ENCODE assay signal across 9 mouse cellular contexts in genomic region chr5:136907587-136907986, GRCm38 (mm10). TPM values are rescaled to one million over a fixed set of nuclear protein-coding genes. Genes with fewer than 3 reads are reported as not detected.
DNase-seq lines count a peak whose midpoint lies in the region; ATAC-seq and TF ChIP-seq lines count a peak whose summit lies in the region.
"Had no signal": no experiment of that assay in that cellular context is flagged by ENCODE, and none has a peak within 500 bp of the region (broad histone marks: within the 10 kb centered on the region; RNA-seq: fewer than 3 reads in every experiment).

No protein-coding gene starts in this region.

- no peak for TF ChIP-seq EP300 in liver, postnatal 0 days (IDR thresholded peaks at IDR 0.05; ENCODE audit: low read depth)

- no peak for ATAC-seq in heart, embryonic 14.5 days (ENCODE audit: insufficient number of reproducible peaks, insufficient read depth, low FRiP score, low read depth)
- no peak; the same call in 1 of the 2 replicates for ATAC-seq in forebrain, embryonic 16.5 days
- 0 out of 2 replicates have a peak, but pooled peaks have one; percentile 4 for ATAC-seq in liver, postnatal 0 days

- H3K9ac ChIP-seq in heart, embryonic 14.5 days (ENCODE audit: low read length): peak overlapping the region; percentile 77; the same call in 1 of the 2 replicates
- no peak overlapping the region for H3K9ac ChIP-seq in ES-E14 (ENCODE audit: insufficient read depth, low read depth, low read length, poor library complexity, severe bottlenecking)
- H3K9ac ChIP-seq in forebrain, embryonic 16.5 days (replicated peaks; ENCODE audit: low read depth, low read length): peak overlapping the region; percentile 19; the same call in 1 of the 2 replicates
- H3K9ac ChIP-seq in liver, postnatal 0 days (replicated peaks): no peak overlapping the region

- 39% methylated on average over 9 of the region's 9 CpGs for WGBS in heart, embryonic 14.5 days
- WGBS in forebrain, embryonic 16.5 days: 46% methylated on average over 9 of the region's 9 CpGs
- 38% methylated on average over 9 of the region's 9 CpGs for WGBS in liver, postnatal 0 days (ENCODE audit: insufficient replicate concordance)

- peak overlapping the region; percentile 54 to 90 for H3K4me3 ChIP-seq in heart, embryonic 14.5 days (ENCODE audit: control insufficient read depth in 1 of 2, insufficient read depth in 1 of 2, low read depth in 1 of 2, low read length in 2 of 2)
- peak overlapping the region; percentile 39 to 54; a peak in 2 of 4 replicates for H3K4me3 ChIP-seq in ES-E14 (ENCODE audit: insufficient read depth in 1 of 2, low read depth in 1 of 2, low read length in 2 of 2, poor library complexity in 1 of 2, severe bottlenecking in 1 of 2)
- H3K4me3 ChIP-seq in forebrain, embryonic 16.5 days (replicated peaks; ENCODE audit: low read length): peak overlapping the region; percentile 76
- H3K4me3 ChIP-seq in liver, postnatal 0 days (ENCODE audit: low read depth, low read length): peak overlapping the region; percentile 58

- peaks cover 17% of the 10 kb centered on the region for H3K36me3 ChIP-seq in heart, embryonic 14.5 days (ENCODE audit: control insufficient read depth, insufficient read depth, low read length)
- H3K36me3 ChIP-seq in ES-E14 (ENCODE audit: control insufficient read depth, insufficient read depth, low read length, poor library complexity, severe bottlenecking): 0 out of 2 replicates have a peak, but pooled peaks cover 1% of the 10 kb centered on the region
- peaks cover 9% of the 10 kb centered on the region; the same call in 1 of the 2 replicates for H3K36me3 ChIP-seq in forebrain, embryonic 16.5 days (ENCODE audit: control insufficient read depth, insufficient read depth)
- no peaks in the 10 kb centered on the region for H3K36me3 ChIP-seq in liver, postnatal 0 days (replicated peaks; ENCODE audit: insufficient read depth, low read length)

- no peaks in the 10 kb centered on the region for H3K27me3 ChIP-seq in heart, embryonic 14.5 days (ENCODE audit: control insufficient read depth, insufficient read depth, low read length)
- no peaks in the 10 kb centered on the region for H3K27me3 ChIP-seq in forebrain, embryonic 16.5 days (replicated peaks; ENCODE audit: control insufficient read depth, insufficient read depth, low read length)
- H3K27me3 ChIP-seq in liver, postnatal 0 days (ENCODE audit: insufficient read depth, low read length): no peaks in the 10 kb centered on the region

- H3K4me1 ChIP-seq in heart, embryonic 14.5 days (ENCODE audit: control insufficient read depth in 2 of 2, insufficient read depth in 2 of 2, low read length in 2 of 2): no peaks in the 10 kb centered on the region
- H3K4me1 ChIP-seq in ES-E14 (ENCODE audit: control insufficient read depth in 2 of 2, insufficient read depth in 2 of 2, low read length in 2 of 2, poor library complexity in 1 of 2): 0 out of 4 replicates have a peak, but pooled peaks cover 0 to 2% of the 10 kb centered on the region in 2 experiments
- H3K4me1 ChIP-seq in forebrain, embryonic 16.5 days (replicated peaks; ENCODE audit: control insufficient read depth, insufficient read depth, low read length): peaks cover 12% of the 10 kb centered on the region
- H3K4me1 ChIP-seq in liver, postnatal 0 days (ENCODE audit: insufficient read depth): no peaks in the 10 kb centered on the region

- TF ChIP-seq CTCF in liver, postnatal 0 days (IDR thresholded peaks at IDR 0.05; ENCODE audit: low read depth): no peak

- no peak overlapping the region for H3K27ac ChIP-seq in heart, embryonic 14.5 days (replicated peaks in 1 of 2; ENCODE audit: control insufficient read depth in 1 of 2, insufficient read depth in 1 of 2, low read depth in 2 of 2, low read length in 2 of 2)
- H3K27ac ChIP-seq in ES-E14 (ENCODE audit: insufficient read depth, low read depth, low read length, poor library complexity, severe bottlenecking): no peak overlapping the region
- H3K27ac ChIP-seq in forebrain, embryonic 16.5 days (ENCODE audit: low read length): no peak overlapping the region
- no peak overlapping the region for H3K27ac ChIP-seq in liver, postnatal 0 days (ENCODE audit: low read depth)

- DNase-seq in heart, postnatal 4 days: no peak
- no peak for DNase-seq in ES-E14 (ENCODE audit: low read depth, low spot score)
- no peak for DNase-seq in liver, postnatal 0 days
- no peak for DNase-seq in right cerebral cortex, postnatal 4 days
- DNase-seq in urinary bladder, adult 18-20 months (ENCODE audit: low spot score in 2 of 2): no peak
- DNase-seq in left cerebral cortex, adult 9 months (ENCODE audit: low spot score in 2 of 2): no peak

- in situ Hi-C loops in ES-E14 (cut with MboI; ENCODE audit: low sequenced_read_pairs in 2 of 2, unreplicated experiment in 2 of 2): no loop called here

- 0 out of 2 replicates have a peak, but pooled peaks cover 3% of the 10 kb centered on the region for H3K9me3 ChIP-seq in heart, embryonic 14.5 days (ENCODE audit: control insufficient read depth, low read length)
- H3K9me3 ChIP-seq in ES-E14 (ENCODE audit: control insufficient read depth, insufficient read depth, low read depth, low read length): no peaks in the 10 kb centered on the region
- no peaks in the 10 kb centered on the region for H3K9me3 ChIP-seq in forebrain, embryonic 16.5 days (ENCODE audit: control insufficient read depth, low read length)
- no peaks in the 10 kb centered on the region for H3K9me3 ChIP-seq in liver, postnatal 0 days (ENCODE audit: low read length)

- H3K4me2 ChIP-seq in heart, embryonic 14.5 days (ENCODE audit: low read length): peak overlapping the region; percentile 84
- H3K4me2 ChIP-seq in forebrain, embryonic 16.5 days (ENCODE audit: low read length): peak overlapping the region; percentile 72
- H3K4me2 ChIP-seq in liver, postnatal 0 days (ENCODE audit: low read depth, low read length): peak overlapping the region; percentile 74

TF ChIP-seq in ES-E14, 5 proteins besides CTCF, POLR2A, EP300 and RAD21:
- TF ChIP-seq MAFK (IDR thresholded peaks at IDR 0.05; ENCODE audit: insufficient read depth, low read depth, low read length) (no peak), HCFC1 (IDR thresholded peaks at IDR 0.05; ENCODE audit: borderline replicate concordance, insufficient read depth, low read length) (no peak), ZNF384 (IDR thresholded peaks at IDR 0.05; ENCODE audit: low read depth, low read length) (no peak), ZC3H11A (IDR thresholded peaks at IDR 0.05; ENCODE audit: borderline replicate concordance, low read depth, low read length) (no peak), CHD2 (IDR thresholded peaks at IDR 0.05; ENCODE audit: low read depth, low read length) (no peak)

RNA-seq across cellular contexts. Expression of gene Ift22, which starts 0.4 kb away (rescaled TPM):
- 37.5 and 45.9 TPM in 2 replicates for polyA plus RNA-seq in heart, embryonic 14.5 days (2014; fragmentation: Nextera tagmentation; extraction: Ambion mirVana)
- total RNA-seq in heart, postnatal 4 days (2021): 10 to 100 TPM; 14.2 to 14.3 TPM
- total RNA-seq in ES-E14 (2012; rRNA removed): 15.9 and 18.3 TPM in 2 replicates
- polyA plus RNA-seq in forebrain, embryonic 16.5 days (2015; fragmentation: Nextera tagmentation; extraction: Ambion mirVana): 112 and 114 TPM in 2 replicates
- 9.8 and 11.5 TPM in 2 replicates for polyA plus RNA-seq in liver, postnatal 0 days (2015; fragmentation: Nextera tagmentation; extraction: Ambion mirVana)

RNA-seq across cellular contexts. Expression of gene Col26a1, which starts 24.6 kb away (rescaled TPM):
- polyA plus RNA-seq in heart, embryonic 14.5 days (2014; fragmentation: Nextera tagmentation; extraction: Ambion mirVana): 7.8 and 14.2 TPM in 2 replicates
- total RNA-seq in heart, postnatal 4 days (2021): 10 to 100 TPM; 10.7 to 11.4 TPM
- total RNA-seq in ES-E14 (2012; rRNA removed): 2.9 and 5.8 TPM in 2 replicates
- polyA plus RNA-seq in forebrain, embryonic 16.5 days (2015; fragmentation: Nextera tagmentation; extraction: Ambion mirVana): 13.9 and 16.7 TPM in 2 replicates
- polyA plus RNA-seq in liver, postnatal 0 days (2015; fragmentation: Nextera tagmentation; extraction: Ambion mirVana): 0.12 TPM in 1 of 2 replicates, not detected in the other

RNA-seq across cellular contexts. Expression of gene Fis1, which starts 45.5 kb away (rescaled TPM):
- 284 and 314 TPM in 2 replicates for polyA plus RNA-seq in heart, embryonic 14.5 days (2014; fragmentation: Nextera tagmentation; extraction: Ambion mirVana)
- 100 to 1,000 TPM; 177 to 180 TPM for total RNA-seq in heart, postnatal 4 days (2021)
- total RNA-seq in ES-E14 (2012; rRNA removed): 106 and 114 TPM in 2 replicates
- polyA plus RNA-seq in forebrain, embryonic 16.5 days (2015; fragmentation: Nextera tagmentation; extraction: Ambion mirVana): 292 and 326 TPM in 2 replicates
- polyA plus RNA-seq in liver, postnatal 0 days (2015; fragmentation: Nextera tagmentation; extraction: Ambion mirVana): 173 and 176 TPM in 2 replicates

RNA-seq across cellular contexts. Expression of gene Cldn15, which starts 58.8 kb away (rescaled TPM):
- 5.3 TPM in 2 replicates for polyA plus RNA-seq in heart, embryonic 14.5 days (2014; fragmentation: Nextera tagmentation; extraction: Ambion mirVana)
- total RNA-seq in heart, postnatal 4 days (2021): 1 to 10 TPM; 4.7 to 6.8 TPM
- 0.94 and 1.4 TPM in 2 replicates for total RNA-seq in ES-E14 (2012; rRNA removed)
- polyA plus RNA-seq in forebrain, embryonic 16.5 days (2015; fragmentation: Nextera tagmentation; extraction: Ambion mirVana): 0.21 and 0.58 TPM in 2 replicates
- 6.7 and 7.0 TPM in 2 replicates for polyA plus RNA-seq in liver, postnatal 0 days (2015; fragmentation: Nextera tagmentation; extraction: Ambion mirVana)
- total RNA-seq: left cerebral cortex, postnatal 10 days had no signal

Comparison
In these comparisons a context has a peak if more than half of its experiments do, and no peak if none do; other contexts are left out.
1. H3K9ac ChIP-seq: peak in heart, embryonic 14.5 days (single experiment) and forebrain, embryonic 16.5 days (single experiment); none in ES-E14 (single experiment) and liver, postnatal 0 days (single experiment).
2. Peak in every context shown above with its lines, with median percentiles within 50 percentile points of each other: H3K4me2 ChIP-seq and H3K4me3 ChIP-seq.